Mouse (Mus musculus) embryo, embryonic 11.5 days (tissue): ENCODE results near the gene Hes7.

Experiments
- DNase-seq: peaks from one replicate; pipeline ENCODE4 v3.0.0-alpha.2; 2012; ENCODE audit warnings: low read depth, low spot score

Hes7 gene

DNA sequence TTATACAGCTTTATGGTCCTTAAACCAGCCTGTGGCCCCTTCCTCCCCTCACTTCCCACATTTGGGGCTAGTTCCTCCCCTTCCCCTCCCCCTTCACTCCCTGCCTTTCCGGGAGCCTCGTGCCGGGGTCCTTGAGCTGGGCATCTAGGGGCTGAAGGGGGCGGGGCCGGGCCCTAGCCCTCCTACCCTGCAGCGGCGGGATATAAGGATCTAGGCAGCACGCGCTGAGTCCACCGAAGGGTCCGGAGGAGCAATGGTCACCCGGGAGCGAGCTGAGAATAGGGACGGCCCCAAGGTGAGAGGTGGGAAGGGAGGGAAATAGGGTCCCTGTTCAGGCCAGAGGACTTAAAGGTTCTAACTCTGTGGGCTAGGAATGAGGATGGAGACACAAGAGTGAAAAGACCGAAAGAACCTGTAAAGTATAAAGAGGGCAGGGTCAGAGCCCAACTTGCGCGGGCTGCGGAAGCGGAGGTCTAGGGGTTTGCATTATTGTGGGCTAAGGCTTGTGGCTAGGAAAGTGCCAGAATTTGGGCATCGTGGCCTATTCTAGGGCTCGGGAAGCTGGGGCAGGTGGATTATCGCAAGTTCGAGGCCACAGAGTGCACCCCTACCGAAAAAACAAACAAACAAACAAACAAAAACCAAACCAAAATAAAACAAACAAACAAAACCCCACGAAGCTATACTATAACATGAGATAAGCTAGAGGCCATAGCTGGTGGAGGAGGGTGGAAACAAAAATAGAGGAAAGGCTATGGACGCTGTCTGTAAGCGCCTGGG is at the start of gene Hes7:
TSS of gene Hes7 (plus strand) at position 184 of the 780 bp plus-strand sequence.
- DNase-seq, result no peak

DNA sequence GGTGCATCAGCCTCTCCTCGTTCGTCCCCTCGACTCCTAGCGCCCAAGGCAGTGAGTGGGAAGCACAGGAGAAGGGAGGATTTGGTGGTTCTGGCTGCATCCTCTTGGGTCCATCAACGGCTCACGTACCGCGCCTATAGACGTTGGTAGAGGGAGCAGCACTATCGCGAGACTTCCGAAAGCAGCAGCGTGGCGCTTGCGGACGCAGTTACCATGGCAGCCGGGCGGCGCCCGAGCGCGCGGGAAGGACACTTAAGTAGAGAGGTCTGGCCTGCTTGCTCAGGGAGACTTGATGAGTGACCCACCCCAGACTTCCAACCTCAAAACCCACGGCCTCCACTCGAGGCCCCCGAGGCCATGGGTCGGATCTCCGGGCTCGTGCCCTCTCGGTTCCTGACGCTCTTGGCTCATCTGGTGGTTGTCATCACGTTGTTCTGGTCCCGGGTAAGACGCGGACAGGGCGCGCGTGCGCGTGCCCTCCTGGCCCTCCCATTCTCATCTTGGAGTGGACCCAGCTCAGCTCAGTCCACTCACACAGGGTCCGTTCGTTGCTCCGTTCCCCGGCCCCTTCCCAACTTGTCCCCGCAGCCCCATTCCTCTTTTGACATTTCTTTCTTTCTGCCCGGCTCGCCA is 49.5 kb upstream of the Hes7 start, which contains the start of gene Tmem107:
TSS of gene Tmem107 (plus strand) at position 217 of the 633 bp plus-strand sequence.
- DNase-seq, result peak; percentile 91

DNA sequence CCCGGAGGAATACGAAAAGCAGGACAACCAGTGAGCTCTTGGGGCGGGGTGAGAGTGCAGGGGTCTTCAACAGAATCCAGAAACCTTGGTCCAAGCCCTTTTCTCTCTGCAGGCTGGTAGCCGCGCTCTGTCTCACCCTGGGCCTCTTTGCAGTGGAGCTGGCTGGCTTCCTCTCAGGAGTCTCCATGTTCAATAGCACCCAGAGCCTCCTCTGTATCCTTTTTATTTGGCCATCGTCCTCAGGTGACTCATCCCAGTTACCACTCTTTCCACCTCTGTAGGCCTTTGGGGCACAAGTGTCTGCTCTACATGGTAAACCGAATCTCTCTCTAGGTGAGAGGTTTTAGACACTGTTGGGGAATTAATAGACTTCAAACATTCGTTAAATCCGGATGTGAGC is 48.9 kb upstream of the Hes7 start:
- no peak for DNase-seq

DNA sequence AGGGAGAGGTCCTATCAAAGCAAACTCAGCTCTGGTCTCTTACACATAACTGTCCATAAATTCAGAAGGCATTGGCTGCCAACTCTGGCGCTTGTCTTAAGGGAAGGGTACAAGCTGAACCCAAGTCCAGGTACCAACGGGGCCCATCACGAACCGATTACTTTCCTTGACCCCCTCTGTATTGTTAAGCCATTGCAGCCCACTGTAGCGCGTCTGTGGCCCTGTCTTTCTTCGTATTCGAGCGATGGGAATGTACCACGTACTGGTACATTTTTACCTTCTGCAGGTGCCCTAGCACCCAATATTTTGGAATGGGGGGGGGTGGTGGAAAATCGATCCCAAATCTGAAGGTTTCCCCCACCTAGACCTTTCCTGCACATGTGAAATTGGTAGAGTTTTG is 48.0 kb upstream of the Hes7 start:
- no peak for DNase-seq

DNA sequence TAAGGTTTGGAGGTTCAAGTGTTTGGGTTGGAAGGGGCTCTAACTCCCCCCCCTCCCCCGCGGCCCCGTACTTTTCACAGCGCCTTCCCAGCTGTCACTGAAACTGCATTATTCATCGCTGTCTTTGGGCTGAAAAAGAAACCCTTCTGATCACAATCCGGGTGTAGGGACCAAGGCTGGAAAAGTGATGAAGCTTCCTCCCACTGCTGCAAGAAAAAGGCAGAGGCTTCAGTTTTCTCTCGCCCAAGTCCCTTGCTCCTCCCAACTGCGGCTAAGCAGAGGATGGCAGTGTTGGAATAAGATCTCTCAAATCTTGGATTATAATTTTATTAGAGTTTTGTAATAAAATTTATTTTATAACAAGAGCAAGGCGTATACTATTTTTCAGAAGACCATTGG is 47.5 kb upstream of the Hes7 start:
- no peak for DNase-seq

DNA sequence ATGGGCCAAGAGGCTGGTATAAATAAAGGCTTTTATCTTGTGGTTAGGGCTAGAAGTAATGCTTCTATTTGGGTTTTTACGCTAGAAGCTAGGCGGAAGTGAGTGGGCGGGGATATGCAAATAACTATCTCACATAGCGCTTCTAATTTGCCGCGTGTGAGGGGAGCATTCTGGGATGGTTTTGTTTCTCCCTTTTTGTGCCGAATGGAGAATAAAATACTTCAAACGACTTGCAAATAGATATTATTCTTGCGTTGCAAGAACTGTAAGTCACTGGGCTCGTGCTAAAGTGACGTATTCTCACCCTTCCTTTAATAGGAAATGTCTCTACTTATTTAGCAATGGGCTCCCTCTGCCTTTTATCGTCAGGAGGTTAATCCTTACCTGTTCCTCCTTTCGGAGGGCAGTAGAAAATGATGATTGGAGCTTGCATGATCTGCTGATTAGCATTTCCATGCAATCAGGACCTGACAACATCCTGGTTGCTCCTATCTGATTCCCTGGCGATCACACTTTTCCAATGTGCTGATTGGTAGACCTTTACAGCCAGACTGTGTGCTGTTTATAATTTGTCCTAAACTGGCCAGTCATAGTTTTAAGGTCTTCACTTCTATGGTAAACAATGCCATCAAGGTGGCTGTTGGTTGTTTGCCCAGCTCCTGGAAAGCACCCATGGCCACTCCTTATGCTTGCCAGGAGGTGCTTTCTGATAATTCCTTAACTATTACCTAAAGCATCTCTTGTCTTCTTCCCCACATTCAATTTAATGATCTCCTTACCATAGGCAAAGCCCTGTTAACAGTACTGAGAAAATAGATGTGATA is 46.9 kb upstream of the Hes7 start:
- peak; percentile 82 for DNase-seq

DNA sequence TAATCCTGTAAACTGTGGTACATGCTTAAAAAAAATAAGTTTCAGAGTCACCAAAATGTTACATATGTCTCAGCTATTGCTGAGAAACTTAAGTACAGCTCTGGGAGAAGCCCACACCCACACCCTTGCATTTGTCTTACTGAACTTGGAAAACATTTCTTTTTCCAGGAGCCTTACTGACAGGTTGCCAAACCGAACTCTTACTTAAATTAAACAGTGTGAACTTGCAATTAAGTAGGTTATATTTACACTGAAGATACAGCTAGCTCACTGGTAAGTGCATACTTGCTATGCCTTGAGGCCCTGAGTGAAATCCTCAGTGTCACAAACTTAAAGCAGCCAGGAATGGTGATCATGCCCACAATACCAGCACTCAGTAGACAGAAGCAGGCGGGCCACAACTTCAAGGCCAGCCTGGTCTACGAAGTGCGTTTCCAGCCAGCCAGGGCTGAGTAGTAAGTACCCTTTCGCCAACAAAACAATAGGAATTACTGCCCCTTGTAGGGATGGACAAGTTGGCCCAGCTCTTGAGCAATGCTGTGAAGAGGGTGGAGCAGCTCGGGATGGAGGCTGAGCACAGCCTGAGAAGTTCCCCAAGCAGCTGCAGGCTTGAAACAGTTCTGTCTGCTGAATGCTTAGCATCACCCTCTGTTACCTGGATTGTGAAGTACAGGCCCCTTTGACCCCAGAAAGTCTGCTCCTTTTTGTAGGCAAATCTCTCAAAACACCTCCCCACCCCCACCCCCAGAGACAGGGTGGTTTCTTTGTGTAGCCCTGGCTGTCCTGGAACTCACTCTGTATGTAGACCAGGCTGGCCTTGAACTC is 46.0 kb upstream of the Hes7 start:
- DNase-seq, result no peak

DNA sequence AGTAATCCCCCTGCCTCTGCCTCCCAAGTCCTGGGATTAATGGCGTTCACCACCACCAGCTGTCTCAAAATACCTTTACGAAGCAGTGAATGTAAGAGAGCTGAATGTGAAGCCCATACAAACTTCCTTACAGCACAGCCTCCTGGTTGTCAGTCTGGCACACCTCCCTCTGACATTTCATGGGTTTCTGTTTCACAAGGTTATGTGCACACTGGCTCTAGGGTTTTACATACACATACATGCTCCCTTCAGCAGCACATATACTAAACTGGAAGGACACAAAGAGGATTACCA is 45.5 kb upstream of the Hes7 start:
- DNase-seq, result no peak

DNA sequence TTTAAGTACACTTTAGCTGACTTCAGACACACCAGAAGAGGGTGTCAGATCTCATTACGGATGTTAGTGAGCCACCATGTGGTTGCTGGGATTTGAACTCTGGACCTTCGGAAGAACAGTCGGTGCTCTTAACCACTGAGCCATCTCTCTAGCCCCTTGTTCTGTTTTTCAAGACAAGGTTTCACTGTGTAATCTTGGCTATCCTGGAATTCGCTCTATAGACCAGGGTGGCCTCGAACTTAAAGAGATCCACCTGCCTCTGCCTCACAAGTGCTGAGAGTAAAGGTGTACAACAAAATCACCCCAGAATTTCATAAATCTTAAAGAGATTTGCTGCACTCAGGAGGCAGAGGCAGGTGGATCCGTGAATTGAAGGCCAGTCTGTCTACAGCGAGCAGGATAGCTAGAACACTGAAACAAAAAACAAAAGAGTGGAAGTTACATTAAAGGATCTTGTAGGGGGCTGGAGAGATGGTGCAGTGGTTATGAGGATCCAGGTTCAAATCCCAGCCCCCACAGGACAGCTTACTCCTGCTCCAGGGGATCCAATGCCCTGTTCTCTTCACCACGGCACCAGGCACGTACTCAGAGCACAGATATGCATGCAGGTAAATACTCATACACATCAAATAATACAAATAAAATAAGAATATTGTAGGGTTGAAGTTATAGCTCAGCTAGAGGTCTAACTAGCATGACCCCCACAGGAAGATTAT is 44.3 kb upstream of the Hes7 start:
- no peak for DNase-seq

DNA sequence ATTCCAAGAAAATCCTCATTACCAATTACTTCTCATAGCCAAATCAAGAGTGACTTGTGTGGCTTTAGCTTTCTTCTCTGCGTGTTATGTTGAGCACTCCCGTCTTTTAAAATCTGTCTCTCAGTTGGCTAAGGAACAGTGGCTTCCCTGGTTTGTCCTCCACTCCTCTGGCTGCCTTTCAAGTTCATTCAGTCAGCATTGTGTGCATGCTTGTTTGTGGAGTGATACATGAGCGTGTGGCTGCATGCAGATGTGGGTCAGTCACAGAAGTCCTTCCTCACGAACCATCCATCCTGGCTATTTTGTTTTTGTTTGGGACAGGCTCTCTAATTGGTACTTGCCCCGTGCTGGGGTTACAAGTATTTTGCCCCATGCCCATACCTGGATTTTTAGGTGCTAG is 43.6 kb upstream of the Hes7 start:
- no peak for DNase-seq

DNA sequence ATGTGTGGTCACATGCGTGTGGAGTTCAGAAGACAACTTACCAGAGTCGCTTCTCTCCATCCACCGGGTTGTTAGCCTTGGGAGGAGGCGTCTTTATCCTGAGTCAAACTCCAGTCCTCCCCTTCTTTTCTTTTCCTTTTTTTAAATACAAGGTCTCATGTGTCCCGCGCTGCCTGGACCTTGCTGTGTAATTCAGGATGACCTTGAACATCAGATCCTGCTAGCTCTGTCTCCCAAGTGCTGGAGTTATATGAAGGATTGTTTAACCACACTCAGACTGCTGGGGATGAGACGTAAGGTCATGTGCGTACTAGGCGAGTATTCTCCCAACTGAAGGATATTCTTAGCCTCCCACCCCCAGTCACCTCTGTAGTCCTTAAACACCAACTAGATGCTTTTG is 42.9 kb upstream of the Hes7 start:
- no peak for DNase-seq

DNA sequence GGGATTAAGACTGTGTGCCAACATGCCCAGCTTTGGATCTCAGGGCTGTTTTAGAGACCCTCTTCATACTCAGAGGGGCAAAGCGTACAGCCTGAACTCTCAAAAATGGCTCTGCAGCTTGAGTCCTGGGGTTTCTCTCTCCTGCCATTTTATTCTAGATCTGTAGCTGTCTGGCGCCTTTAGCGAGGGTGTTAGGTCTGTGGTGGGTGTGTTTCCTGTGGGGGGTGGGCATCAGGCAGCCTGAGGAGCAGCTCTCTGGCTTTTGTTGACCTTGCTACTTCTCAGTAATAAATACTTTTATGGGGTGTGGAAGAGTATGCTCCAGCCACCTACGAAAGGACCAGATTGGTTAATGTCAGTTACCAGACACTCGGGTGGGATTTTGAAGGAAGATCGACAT is 42.2 kb upstream of the Hes7 start:
- DNase-seq, result no peak

DNA sequence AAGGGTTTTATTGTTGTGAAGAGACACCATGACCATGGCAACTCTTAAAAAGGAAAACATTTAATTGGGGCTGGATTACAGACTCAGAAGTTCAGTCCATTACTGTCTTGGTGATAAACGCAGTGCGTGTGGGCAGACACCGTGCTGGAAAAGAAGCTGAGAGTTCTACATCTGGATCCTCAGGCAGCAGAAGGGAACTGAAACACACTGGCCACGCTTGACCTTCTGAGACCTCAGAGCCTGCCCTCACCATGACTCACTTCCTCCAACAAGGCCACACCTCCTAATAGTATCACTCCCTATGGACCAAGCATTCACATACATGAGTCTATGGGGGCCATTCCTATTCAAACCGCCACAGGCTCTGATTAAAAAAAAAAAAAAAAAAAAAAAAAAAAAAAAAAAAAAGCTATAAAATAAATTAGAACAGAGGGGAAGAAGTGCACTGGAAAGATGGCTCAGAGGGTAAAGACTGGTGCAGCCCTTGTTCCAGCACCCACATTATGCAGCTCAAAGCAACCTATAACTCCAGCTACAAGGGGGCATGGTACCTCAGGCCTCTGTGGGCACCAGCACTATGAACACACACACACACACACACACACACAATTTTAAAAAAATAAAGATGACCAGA is 41.3 kb upstream of the Hes7 start:
- DNase-seq, result no peak

DNA sequence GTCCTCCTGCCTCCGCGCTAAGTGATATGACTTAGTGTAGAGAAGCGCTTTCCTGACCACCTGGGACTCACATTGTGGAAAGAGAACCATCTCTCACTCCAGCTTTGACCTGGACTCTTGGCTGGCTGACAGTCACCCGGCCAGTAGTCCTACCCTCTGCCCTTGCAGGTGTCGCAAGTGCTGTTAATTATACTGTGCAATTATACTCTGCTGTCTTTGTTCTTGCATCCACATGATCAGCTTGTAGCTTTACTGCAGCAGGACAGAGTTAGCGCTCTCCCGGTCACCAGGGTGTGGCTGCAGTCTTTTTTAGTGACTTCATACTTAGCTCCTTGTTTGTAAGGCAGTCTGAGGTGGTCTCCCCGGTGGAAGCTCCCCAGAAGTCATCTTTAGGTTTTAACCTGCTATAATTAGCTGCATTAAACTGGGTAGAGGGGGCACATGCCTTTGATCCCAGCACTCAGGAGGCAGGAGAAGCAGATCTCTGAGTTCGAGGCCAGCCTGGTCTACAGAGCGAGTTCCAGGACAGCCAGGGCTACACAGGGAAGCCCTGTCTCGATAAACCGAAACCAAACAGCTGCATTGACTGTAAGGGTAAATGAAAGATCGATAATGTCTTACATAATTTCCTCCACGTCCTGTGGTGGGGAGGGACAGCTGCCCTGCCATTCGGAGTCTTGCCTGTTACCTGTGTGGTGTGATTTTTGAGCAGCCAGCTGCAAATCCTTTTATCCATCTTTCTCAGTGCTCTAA is 39.9 kb upstream of the Hes7 start:
- no peak for DNase-seq

DNA sequence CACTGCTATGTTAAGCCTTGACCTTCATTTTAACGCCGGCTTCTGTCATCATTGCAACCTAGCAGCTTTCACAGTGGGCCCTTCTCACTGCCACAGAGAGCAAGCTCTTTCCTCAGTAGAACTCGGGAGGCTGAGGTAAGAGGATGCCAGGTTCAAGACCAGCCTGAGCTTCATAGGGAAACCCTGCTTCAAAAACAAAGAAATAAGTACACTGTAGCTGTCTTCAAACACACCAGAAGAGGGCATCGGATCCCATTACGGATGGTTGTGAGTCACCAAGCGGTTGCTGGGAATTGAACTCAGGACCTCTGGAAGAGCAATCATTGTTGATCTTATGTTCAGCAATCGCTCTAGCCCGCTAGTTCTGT is 39.4 kb upstream of the Hes7 start:
- DNase-seq, result no peak

DNA sequence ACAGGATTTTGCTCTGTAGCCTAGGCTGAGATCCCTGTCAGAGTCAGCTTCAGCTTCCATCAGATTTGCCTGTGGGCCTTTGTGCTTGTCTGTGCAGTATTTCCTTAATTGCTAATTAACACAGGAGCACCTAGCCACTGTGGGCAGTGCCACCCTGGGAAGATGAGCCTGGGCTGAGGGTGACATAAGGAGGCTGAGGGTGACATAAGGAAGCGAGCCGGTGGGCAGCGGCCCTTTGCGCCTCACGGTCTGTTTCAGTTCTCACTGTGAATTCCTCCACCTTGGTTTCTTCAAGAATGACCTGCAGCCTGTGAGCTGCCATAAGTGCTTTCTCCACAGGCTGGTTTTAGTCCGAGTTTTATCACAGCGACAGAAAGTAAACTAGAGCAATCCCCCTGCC is 38.6 kb upstream of the Hes7 start:
- no peak for DNase-seq

DNA sequence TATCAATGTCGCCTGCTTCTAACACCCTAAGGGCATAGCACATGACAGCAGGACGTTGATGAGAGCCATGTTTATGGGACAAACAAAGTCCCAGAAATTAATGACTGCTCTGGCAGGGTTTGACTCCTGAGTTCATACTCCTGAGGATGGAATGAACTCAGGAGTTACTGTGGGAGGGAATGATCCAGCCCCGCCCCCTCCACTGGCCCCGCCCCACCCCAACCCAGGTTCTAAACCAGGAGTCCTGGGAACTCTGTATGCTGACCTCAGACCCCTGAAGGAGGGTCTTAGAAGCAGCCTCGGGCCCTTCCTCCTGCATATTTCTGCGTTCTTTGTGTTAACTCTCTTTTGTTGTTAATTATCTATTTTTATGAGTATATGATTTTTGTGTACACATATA is 34.6 kb upstream of the Hes7 start:
- DNase-seq, result no peak

DNA sequence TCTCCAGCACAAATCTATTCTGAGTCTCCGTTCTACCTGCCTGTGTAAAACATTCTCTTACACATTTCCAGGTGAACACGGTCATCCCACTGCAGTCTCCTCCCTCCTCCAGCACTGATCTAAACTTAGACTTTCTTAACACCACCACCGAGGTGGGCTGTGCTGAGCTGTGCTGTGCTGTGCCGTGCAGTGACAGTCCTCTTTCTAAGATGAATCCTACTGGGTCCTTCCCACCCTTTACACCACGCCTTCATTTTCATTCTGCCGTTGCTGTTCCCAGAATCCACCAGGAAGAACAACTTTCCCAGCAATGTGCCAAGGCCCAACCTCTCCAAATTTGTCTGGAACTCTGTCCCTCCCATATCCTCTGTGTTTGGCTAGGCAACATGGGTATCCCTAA is 33.8 kb upstream of the Hes7 start:
- DNase-seq, result no peak

DNA sequence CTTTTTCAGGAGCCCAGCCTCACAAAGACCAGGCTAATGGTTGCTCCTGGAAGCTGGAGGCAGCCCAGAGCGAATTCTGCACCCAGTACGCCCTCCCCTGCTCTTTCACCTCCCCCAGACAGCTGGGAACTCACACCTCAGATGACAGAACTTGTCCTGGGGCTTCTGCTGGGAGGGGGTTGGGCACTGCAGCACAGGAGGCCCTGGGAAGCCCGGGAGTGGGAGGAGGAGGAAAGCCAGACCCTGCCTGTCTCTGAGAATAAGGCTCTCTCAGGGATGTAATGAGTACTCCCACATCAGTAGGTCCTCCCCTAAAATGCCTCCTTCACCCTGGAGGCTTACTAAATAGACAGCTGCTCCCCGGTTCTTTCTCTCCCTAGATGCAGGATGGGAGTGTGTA is 33.1 kb upstream of the Hes7 start:
- no peak for DNase-seq

DNA sequence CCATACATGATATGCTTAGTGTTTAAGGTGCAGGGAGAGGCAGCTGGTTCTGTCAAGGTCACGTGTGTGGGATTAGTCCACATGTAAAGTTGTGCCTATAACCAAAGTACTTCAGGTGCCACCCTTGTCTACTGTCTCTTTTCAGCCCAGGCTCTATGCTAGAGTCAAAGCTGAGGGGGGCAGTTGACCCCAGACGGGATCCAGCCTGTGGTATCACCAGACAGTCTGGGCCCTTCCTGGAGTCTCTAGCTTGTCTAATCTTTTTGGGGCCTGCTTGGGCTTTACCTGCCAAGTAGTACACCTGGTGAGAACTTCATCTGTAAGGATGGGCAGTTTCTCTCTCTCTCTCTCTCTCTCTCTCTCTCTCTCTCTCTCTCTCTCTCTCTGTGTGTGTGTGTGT is 32.6 kb upstream of the Hes7 start:
- DNase-seq, result no peak
